Mouse (Mus musculus) stomach, postnatal 0 days (tissue): ENCODE data around the gene Sept9. TPM values are rescaled to one million over a fixed set of nuclear protein-coding genes. Genes with fewer than 3 reads are reported as not detected.
A peak's percentile ranks its signal among the peaks of the same experiment; 100 is the strongest.

Experiments
- ATAC-seq: fragments of 200-750 bp; cut with Nextera tagmentation; 2 replicates; pipeline ENCODE4 v1.8.0; 2017; ENCODE audit not compliant: low FRiP score, low TSS enrichment
- DNase-seq: peaks from one replicate; pipeline ENCODE4 v3.0.0-alpha.2; 2016; ENCODE audit warnings: low spot score
- H3K27ac ChIP-seq: fragments of 300-500 bp; sonication (generic); replicated peaks from 2 replicates; pipeline ENCODE4 v1.5.1; 2014; ENCODE audit warnings: mild to moderate bottlenecking, control low read depth
- H3K27me3 ChIP-seq: fragments of 300-500 bp; sonication (generic); 2 replicates; pipeline ENCODE4 v1.6.1; 2014; ENCODE audit warnings: low read length; ENCODE audit not compliant: control insufficient read depth, insufficient read depth
- H3K36me3 ChIP-seq: fragments of 300-500 bp; sonication (generic); 2 replicates; pipeline ENCODE4 v1.6.1; 2014; ENCODE audit warnings: low read length, mixed read lengths; ENCODE audit not compliant: control insufficient read depth, insufficient read depth
- H3K4me1 ChIP-seq: fragments of 300-500 bp; sonication (generic); replicated peaks from 2 replicates; pipeline ENCODE4 v1.6.1; 2014; ENCODE audit warnings: antibody characterized with exemption; ENCODE audit not compliant: control insufficient read depth, insufficient read depth
- H3K4me2 ChIP-seq: fragments of 300-500 bp; sonication (generic); replicated peaks from 2 replicates; pipeline ENCODE4 v1.6.1; 2014; ENCODE audit warnings: low read depth, mild to moderate bottlenecking, control low read depth, moderate library complexity
- H3K4me3 ChIP-seq: fragments of 300-500 bp; sonication (generic); 2 replicates; pipeline ENCODE4 v1.5.1; 2014; ENCODE audit warnings: low read depth, low read length, control low read depth
- H3K9ac ChIP-seq: fragments of 300-500 bp; sonication (generic); 2 replicates; pipeline ENCODE4 v1.6.1; 2014; ENCODE audit warnings: mild to moderate bottlenecking, low read length, control low read depth, mixed read lengths
- H3K9me3 ChIP-seq: fragments of 300-500 bp; sonication (generic); 2 replicates; pipeline ENCODE4 v1.6.1; 2016; ENCODE audit warnings: low read length; ENCODE audit not compliant: control insufficient read depth
- CTCF ChIP-seq: IDR thresholded peaks from 2 replicates; pipeline ENCODE4 v1.5.1; 2016; ENCODE audit warnings: antibody characterized with exemption, low read depth, mild to moderate bottlenecking, moderate library complexity
- EP300 ChIP-seq: optimal IDR thresholded peaks from 2 replicates; pipeline ENCODE3; 2016; ENCODE audit warnings: antibody characterized with exemption
- WGBS: fragments of 180-500 bp; shearing (Covaris S2); extraction: QIAGEN DNeasy Blood & Tissue Kit; methylation state at CpG from one replicate; pipeline ENCODE4 v1.1.7; 2014; 5-methylcytosine and 5-hydroxymethylcytosine counted together
- polyA plus RNA-seq: library from polyadenylated mRNA; unstranded; fragments of >200 nt; fragmentation: Nextera tagmentation; extraction: Ambion mirVana; gene quantifications from 2 replicates; pipeline ENCODE4 v1.2.1, GENCODE M21; 2015

Sept9 gene
- polyA plus RNA-seq, 1 experiment from 2014 or later: 42.9 TPM

- no peaks in the 10 kb centered on the region; the same call in 1 of the 2 replicates for H3K36me3 ChIP-seq
- DNase-seq: no peak
- no peak overlapping the region for H3K9ac ChIP-seq
- TF ChIP-seq CTCF (no peak), EP300 (no peak)
- H3K4me3 ChIP-seq: no peak overlapping the region
- H3K27me3 ChIP-seq: no peaks in the 10 kb centered on the region
- ATAC-seq: no peak
- WGBS: 73% methylated on average over 7 of the region's 7 CpGs
- peaks cover 23% of the 10 kb centered on the region for H3K4me1 ChIP-seq
- no peak overlapping the region for H3K4me2 ChIP-seq
- no peaks in the 10 kb centered on the region for H3K9me3 ChIP-seq
- H3K27ac ChIP-seq: no peak overlapping the region
Measured at GRCm38 (mm10) chr11:117305509-117306188, 106.2 kb downstream of the Sept9 start.

- H3K9ac ChIP-seq: no peak overlapping the region
- H3K27ac ChIP-seq: 0 out of 2 replicates have a peak overlapping the region, but pooled peaks have one; percentile 4
- no peaks in the 10 kb centered on the region for H3K9me3 ChIP-seq
- TF ChIP-seq EP300: no peak
- no peak for TF ChIP-seq CTCF
- ATAC-seq (no peak), DNase-seq (no peak)
- H3K27me3 ChIP-seq: no peaks in the 10 kb centered on the region
- no peak overlapping the region for H3K4me2 ChIP-seq
- no peak overlapping the region for H3K4me3 ChIP-seq
- WGBS: 69% methylated on average over 14 of the region's 14 CpGs
- no peaks in the 10 kb centered on the region; the same call in 1 of the 2 replicates for H3K36me3 ChIP-seq
- peaks cover 23% of the 10 kb centered on the region for H3K4me1 ChIP-seq
Measured at GRCm38 (mm10) chr11:117306311-117307088, 107.0 kb downstream of the Sept9 start.

- ATAC-seq (peak; percentile 40; the same call in 1 of the 2 replicates), DNase-seq (peak; percentile 53)
- Histone ChIP-seq H3K27me3 (no peaks in the 10 kb centered on the region), H3K4me3 (no peak overlapping the region), H3K27ac (peak overlapping the region; percentile 40), H3K4me1 (peaks cover 26% of the 10 kb centered on the region), H3K9me3 (no peaks in the 10 kb centered on the region), H3K36me3 (no peaks in the 10 kb centered on the region; the same call in 1 of the 2 replicates), H3K9ac (no peak overlapping the region), H3K4me2 (no peak overlapping the region)
- 22% methylated on average over 13 of the region's 13 CpGs for WGBS
- TF ChIP-seq EP300 (no peak), CTCF (peak; percentile 35; the same call in 1 of the 2 replicates)
Measured at GRCm38 (mm10) chr11:117307895-117308786, 108.7 kb downstream of the Sept9 start.

- Histone ChIP-seq H3K9ac (0 out of 2 replicates have a peak overlapping the region, but pooled peaks have one; percentile 27), H3K4me2 (no peak overlapping the region), H3K27me3 (no peaks in the 10 kb centered on the region), H3K36me3 (no peaks in the 10 kb centered on the region; the same call in 1 of the 2 replicates), H3K27ac (0 out of 2 replicates have a peak overlapping the region, but pooled peaks have one; percentile 30), H3K4me3 (no peak overlapping the region), H3K4me1 (peaks cover 31% of the 10 kb centered on the region), H3K9me3 (no peaks in the 10 kb centered on the region)
- TF ChIP-seq EP300 (no peak), CTCF (no peak)
- DNase-seq (no peak), ATAC-seq (no peak)
- 61% methylated on average over 17 of the region's 17 CpGs for WGBS
Measured at GRCm38 (mm10) chr11:117309108-117309917, 109.9 kb downstream of the Sept9 start.

- H3K4me1 ChIP-seq: peaks cover 37% of the 10 kb centered on the region
- H3K4me2 ChIP-seq: no peak overlapping the region
- peak overlapping the region; percentile 88 for H3K27ac ChIP-seq
- ATAC-seq (no peak), DNase-seq (no peak)
- no peaks in the 10 kb centered on the region for H3K27me3 ChIP-seq
- 79% methylated on average over 3 of the region's 3 CpGs for WGBS
- TF ChIP-seq EP300: no peak
- H3K9ac ChIP-seq: 0 out of 2 replicates have a peak overlapping the region, but pooled peaks have one; percentile 27
- no peaks in the 10 kb centered on the region; the same call in 1 of the 2 replicates for H3K36me3 ChIP-seq
- no peaks in the 10 kb centered on the region for H3K9me3 ChIP-seq
- no peak overlapping the region for H3K4me3 ChIP-seq
Measured at GRCm38 (mm10) chr11:117309918-117310287, 110.4 kb downstream of the Sept9 start.
